Mouse (Mus musculus): ENCODE data around the gene Sin3b. TPM values are rescaled to one million over a fixed set of nuclear protein-coding genes. Genes with fewer than 3 reads are reported as not detected.
"Not testable (repeated sequence)": the region's sequence is repeated elsewhere in the genome, so short reads cannot be mapped to it uniquely, and the experiment has no call there.

Gene Sin3b
- polyA plus RNA-seq (2015; fragmentation: Nextera tagmentation; extraction: Ambion mirVana), result 188 and 197 TPM in 2 replicates

- no peaks in the 10 kb centered on the region for H3K9me3 ChIP-seq (ENCODE audit: control insufficient read depth, low read length)
- peak within 1 kb of the TSS; percentile 95 for H3K4me3 ChIP-seq (ENCODE audit: low read depth, low read length)
- DNase-seq (ENCODE audit: low spot score) (peak; percentile 96), ATAC-seq (ENCODE audit: low FRiP score, low TSS enrichment) (peak; percentile 98)
- TF ChIP-seq EP300 (optimal IDR thresholded peaks at IDR 0.05) (no peak), CTCF (IDR thresholded peaks at IDR 0.05; ENCODE audit: low read depth) (peak; percentile 13; the same call in 1 of the 2 replicates)
- peaks cover 20% of the 10 kb centered on the region for H3K36me3 ChIP-seq (ENCODE audit: control insufficient read depth, insufficient read depth, low read length)
- no peaks in the 10 kb centered on the region for H3K27me3 ChIP-seq (ENCODE audit: control insufficient read depth, insufficient read depth, low read length)
- H3K4me2 ChIP-seq (replicated peaks; ENCODE audit: low read depth), result peak within 1 kb of the TSS; percentile 59
- 14% methylated on average over 56 of the region's 56 CpGs for WGBS
- no peaks in the 10 kb centered on the region for H3K4me1 ChIP-seq (replicated peaks; ENCODE audit: control insufficient read depth, insufficient read depth)
- H3K27ac ChIP-seq (replicated peaks), result 0 out of 2 replicates have a peak within 1 kb of the TSS, but pooled peaks have one; percentile 53
- H3K9ac ChIP-seq (ENCODE audit: low read length), result peak within 1 kb of the TSS; percentile 97
These were observed at the start of gene Sin3b for GRCm38 (mm10) chr8:72722769-72723650. Gene Sin3b, plus strand, starts transcription at chr8:72723285.

GRCm38 (mm10) chr8:72674184-72674583 is 48.9 kb upstream of the Sin3b start:
- ATAC-seq (ENCODE audit: low FRiP score, low TSS enrichment) (no peak), DNase-seq (ENCODE audit: low spot score) (no peak)
- no peaks in the 10 kb centered on the region for H3K27me3 ChIP-seq (ENCODE audit: control insufficient read depth, insufficient read depth, low read length)
- H3K27ac ChIP-seq (replicated peaks), result no peak overlapping the region
- no peaks in the 10 kb centered on the region for H3K36me3 ChIP-seq (ENCODE audit: control insufficient read depth, insufficient read depth, low read length)
- no peak overlapping the region for H3K9ac ChIP-seq (ENCODE audit: low read length)
- H3K4me1 ChIP-seq (replicated peaks; ENCODE audit: control insufficient read depth, insufficient read depth), result no peaks in the 10 kb centered on the region
- WGBS, result 84% methylated on average over 2 of the region's 2 CpGs
- no peak overlapping the region for H3K4me2 ChIP-seq (replicated peaks; ENCODE audit: low read depth)
- H3K9me3 ChIP-seq (ENCODE audit: control insufficient read depth, low read length), result no peaks in the 10 kb centered on the region
- no peak overlapping the region for H3K4me3 ChIP-seq (ENCODE audit: low read depth, low read length)
- TF ChIP-seq EP300 (optimal IDR thresholded peaks at IDR 0.05) (no peak), CTCF (IDR thresholded peaks at IDR 0.05; ENCODE audit: low read depth) (peak; percentile 37)

GRCm38 (mm10) chr8:72676436-72676835 is 46.6 kb upstream of the Sin3b start:
- no peak overlapping the region for H3K4me2 ChIP-seq (replicated peaks; ENCODE audit: low read depth)

DNA sequence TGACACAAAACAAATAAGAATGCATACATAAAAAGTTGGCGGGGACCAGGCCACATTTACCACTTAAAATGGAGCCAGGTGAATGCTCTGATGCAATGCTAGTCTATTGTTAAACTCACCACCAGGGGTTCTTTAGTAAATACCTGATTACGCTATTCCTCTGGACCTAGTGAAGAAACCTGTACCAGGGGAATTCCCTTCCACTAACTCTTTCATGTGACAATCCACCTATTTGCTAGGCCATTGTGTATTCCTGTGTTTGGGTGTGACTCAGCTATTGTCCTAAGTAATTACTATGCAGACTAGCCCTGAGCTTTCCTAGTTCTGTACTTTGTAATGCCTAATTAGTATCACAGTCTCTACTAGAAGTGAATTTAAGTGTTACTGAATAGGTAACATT is 46.2 kb upstream of the Sin3b start:
- H3K4me2 ChIP-seq (replicated peaks; ENCODE audit: low read depth); H3K27ac ChIP-seq (replicated peaks); ATAC-seq (ENCODE audit: low FRiP score, low TSS enrichment); H3K4me1 ChIP-seq (replicated peaks; ENCODE audit: control insufficient read depth, insufficient read depth); H3K27me3 ChIP-seq (ENCODE audit: control insufficient read depth, insufficient read depth, low read length); H3K9ac ChIP-seq (ENCODE audit: low read length); H3K4me3 ChIP-seq (ENCODE audit: low read depth, low read length); DNase-seq (ENCODE audit: low spot score); H3K36me3 ChIP-seq (ENCODE audit: control insufficient read depth, insufficient read depth, low read length); H3K9me3 ChIP-seq (ENCODE audit: control insufficient read depth, low read length): not testable (repeated sequence)
- 47% methylated on average over 2 of the region's 2 CpGs for WGBS

More at GRCm38 (mm10) chr8:72676436-72676835, 46.6 kb upstream of the Sin3b start:
- H3K27me3 ChIP-seq (ENCODE audit: control insufficient read depth, insufficient read depth, low read length), result no peaks in the 10 kb centered on the region
- H3K4me3 ChIP-seq (ENCODE audit: low read depth, low read length), result no peak overlapping the region
- no peaks in the 10 kb centered on the region for H3K9me3 ChIP-seq (ENCODE audit: control insufficient read depth, low read length)
- WGBS, result 54% methylated on average over 4 of the region's 4 CpGs
- ATAC-seq (ENCODE audit: low FRiP score, low TSS enrichment) (no peak), DNase-seq (ENCODE audit: low spot score) (no peak)
- no peak overlapping the region for H3K9ac ChIP-seq (ENCODE audit: low read length)
- no peaks in the 10 kb centered on the region for H3K36me3 ChIP-seq (ENCODE audit: control insufficient read depth, insufficient read depth, low read length)
- TF ChIP-seq EP300 (optimal IDR thresholded peaks at IDR 0.05), result no peak
- TF ChIP-seq CTCF (IDR thresholded peaks at IDR 0.05; ENCODE audit: low read depth), result no peak
- no peaks in the 10 kb centered on the region for H3K4me1 ChIP-seq (replicated peaks; ENCODE audit: control insufficient read depth, insufficient read depth)
- no peak overlapping the region for H3K27ac ChIP-seq (replicated peaks)

DNA sequence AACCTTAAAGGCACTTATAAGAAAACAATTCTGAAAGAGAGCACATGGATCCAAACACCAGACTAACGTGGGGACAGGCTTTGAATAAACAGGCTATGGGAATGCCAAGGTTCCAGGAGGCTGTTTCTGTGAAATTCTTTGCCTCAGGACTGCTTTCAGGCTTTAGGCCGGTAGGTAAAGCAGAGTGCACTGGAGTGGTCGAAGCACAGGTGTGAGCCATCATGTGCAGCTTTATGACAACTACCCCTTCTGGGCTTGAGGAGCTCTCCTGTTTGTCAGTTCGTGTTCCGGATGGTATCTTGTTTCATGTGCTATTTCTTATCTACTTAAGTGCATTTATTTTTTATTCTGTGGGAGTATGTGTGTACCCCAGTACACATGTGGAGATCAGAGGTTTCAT is 45.8 kb upstream of the Sin3b start:
- Histone ChIP-seq H3K4me2 (replicated peaks; ENCODE audit: low read depth) (no peak overlapping the region), H3K27me3 (ENCODE audit: control insufficient read depth, insufficient read depth, low read length) (no peaks in the 10 kb centered on the region), H3K27ac (replicated peaks) (no peak overlapping the region), H3K4me1 (replicated peaks; ENCODE audit: control insufficient read depth, insufficient read depth) (no peaks in the 10 kb centered on the region), H3K9ac (ENCODE audit: low read length) (no peak overlapping the region), H3K4me3 (ENCODE audit: low read depth, low read length) (no peak overlapping the region), H3K9me3 (ENCODE audit: control insufficient read depth, low read length) (no peaks in the 10 kb centered on the region), H3K36me3 (ENCODE audit: control insufficient read depth, insufficient read depth, low read length) (no peaks in the 10 kb centered on the region)
- WGBS, result 37% methylated on average over 5 of the region's 5 CpGs
- no peak for DNase-seq (ENCODE audit: low spot score)
- TF ChIP-seq EP300 (optimal IDR thresholded peaks at IDR 0.05), result no peak
- ATAC-seq (ENCODE audit: low FRiP score, low TSS enrichment), result no peak

- Histone ChIP-seq H3K27ac (replicated peaks) (no peak overlapping the region), H3K4me3 (ENCODE audit: low read depth, low read length) (no peak overlapping the region), H3K9me3 (ENCODE audit: control insufficient read depth, low read length) (no peaks in the 10 kb centered on the region), H3K4me2 (replicated peaks; ENCODE audit: low read depth) (no peak overlapping the region), H3K9ac (ENCODE audit: low read length) (no peak overlapping the region), H3K36me3 (ENCODE audit: control insufficient read depth, insufficient read depth, low read length) (no peaks in the 10 kb centered on the region), H3K4me1 (replicated peaks; ENCODE audit: control insufficient read depth, insufficient read depth) (no peaks in the 10 kb centered on the region), H3K27me3 (ENCODE audit: control insufficient read depth, insufficient read depth, low read length) (no peaks in the 10 kb centered on the region)
- WGBS, result 11% methylated on average over 3 of the region's 3 CpGs
- DNase-seq (ENCODE audit: low spot score) (peak; percentile 76), ATAC-seq (ENCODE audit: low FRiP score, low TSS enrichment) (peak; percentile 55; the same call in 1 of the 2 replicates)
- TF ChIP-seq EP300 (optimal IDR thresholded peaks at IDR 0.05), result no peak
- TF ChIP-seq CTCF (IDR thresholded peaks at IDR 0.05; ENCODE audit: low read depth), result peak; percentile 86
These were observed 43.0 kb upstream of the Sin3b start for GRCm38 (mm10) chr8:72680133-72680532.

Measured in stomach, postnatal 0 days (tissue).